Mouse (Mus musculus): ENCODE data around the gene Ushbp1.
"Not testable (repeated sequence)": the region's sequence is repeated elsewhere in the genome, so short reads cannot be mapped to it uniquely, and the experiment has no call there.

Ushbp1 gene

DNA sequence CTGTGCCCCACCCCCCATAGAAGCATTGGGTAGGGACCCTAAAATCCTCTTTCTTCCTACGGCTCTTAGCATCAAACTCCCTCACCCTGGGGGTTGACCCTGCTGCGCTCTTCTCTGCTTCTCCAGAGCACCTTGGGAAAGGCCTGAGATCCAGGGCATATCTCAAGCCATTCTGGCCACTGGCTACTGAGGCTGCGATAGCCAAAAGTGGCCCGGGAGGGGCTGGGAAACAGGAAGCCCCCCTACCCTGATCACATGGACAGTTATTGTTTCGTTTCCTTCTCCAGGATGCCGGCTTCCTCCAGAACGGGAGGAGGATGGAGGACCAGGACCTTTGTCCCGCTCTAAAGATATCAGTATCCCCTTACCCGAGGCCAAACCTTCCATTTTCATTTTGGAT lies at the start of gene Ushbp1:
Gene Ushbp1 (minus strand): TSS at position 174 of the 400 bp plus-strand sequence.
- no peak for DNase-seq (ENCODE audit: low read depth)

- DNase-seq (ENCODE audit: low read depth) = no peak
Measured at GRCm38 (mm10) chr8:71445096-71445495, 49.5 kb upstream of the Ushbp1 start.

GRCm38 (mm10) chr8:71441404-71441803 lies 45.8 kb upstream of the Ushbp1 start:
- peak; percentile 80 for DNase-seq (ENCODE audit: low read depth)

GRCm38 (mm10) chr8:71437041-71437440 lies 41.4 kb upstream of the Ushbp1 start:
- DNase-seq (ENCODE audit: low read depth) = no peak

DNA sequence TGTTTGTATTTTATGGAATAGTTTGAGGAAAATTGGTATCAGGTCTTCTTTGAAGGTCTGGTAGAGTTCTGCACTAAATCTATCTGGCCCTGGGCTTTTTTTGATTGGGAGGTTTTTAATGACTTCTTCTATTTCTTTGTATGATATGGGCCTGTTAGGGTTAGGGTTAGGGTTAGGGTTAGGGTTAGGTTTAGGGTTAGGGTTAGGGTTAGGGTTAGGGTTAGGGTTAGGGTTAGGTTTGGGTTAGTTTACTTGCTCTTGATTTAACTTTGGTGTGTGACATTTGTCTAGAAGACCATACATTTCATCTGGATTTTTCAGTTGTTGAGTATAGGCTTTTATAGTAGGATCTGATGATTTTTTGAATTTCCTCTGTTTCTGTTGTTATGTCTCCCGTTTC lies 37.3 kb upstream of the Ushbp1 start:
- not testable (repeated sequence) for DNase-seq (ENCODE audit: low read depth)

GRCm38 (mm10) chr8:71422121-71422520 lies 26.5 kb upstream of the Ushbp1 start:
- no peak for DNase-seq (ENCODE audit: low read depth)

DNA sequence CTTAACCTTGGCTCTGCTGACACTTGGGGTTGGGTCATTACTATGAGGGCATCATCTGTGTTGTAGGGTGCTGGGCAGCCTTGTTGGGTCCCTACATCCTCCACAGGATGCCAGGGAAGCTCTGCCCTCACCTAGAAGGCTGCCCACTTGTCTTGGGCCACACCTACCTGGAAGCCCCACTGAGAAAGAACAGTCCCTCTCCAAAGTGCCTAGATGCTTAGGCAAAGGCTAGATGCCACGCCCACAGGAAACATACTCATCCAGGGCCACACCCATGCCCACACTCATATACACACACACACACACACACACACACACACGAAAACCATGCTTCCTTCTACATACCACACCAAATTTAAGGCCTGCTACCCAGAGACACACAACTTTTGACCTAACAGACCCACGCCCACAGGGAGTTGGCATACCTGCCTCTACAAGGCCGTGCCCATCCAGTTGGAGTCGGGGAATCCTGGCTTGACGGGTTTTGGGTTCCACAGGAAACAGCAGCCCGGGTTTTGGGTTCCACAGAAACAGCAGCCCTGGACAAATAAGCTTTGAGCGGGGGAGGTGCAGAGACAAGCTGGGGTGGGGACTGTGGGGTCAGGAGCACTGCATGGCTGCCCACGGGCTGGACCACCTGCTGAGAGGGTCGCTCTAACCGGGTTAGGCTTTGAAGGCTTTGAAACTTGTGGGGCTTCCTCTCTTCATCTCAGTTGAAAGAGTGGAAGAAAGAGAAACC lies 16.1 kb upstream of the Ushbp1 start:
- DNase-seq (ENCODE audit: low read depth) = peak; percentile 83

GRCm38 (mm10) chr8:71408231-71408630 lies 12.6 kb upstream of the Ushbp1 start:
- no peak for DNase-seq (ENCODE audit: low read depth)

DNA sequence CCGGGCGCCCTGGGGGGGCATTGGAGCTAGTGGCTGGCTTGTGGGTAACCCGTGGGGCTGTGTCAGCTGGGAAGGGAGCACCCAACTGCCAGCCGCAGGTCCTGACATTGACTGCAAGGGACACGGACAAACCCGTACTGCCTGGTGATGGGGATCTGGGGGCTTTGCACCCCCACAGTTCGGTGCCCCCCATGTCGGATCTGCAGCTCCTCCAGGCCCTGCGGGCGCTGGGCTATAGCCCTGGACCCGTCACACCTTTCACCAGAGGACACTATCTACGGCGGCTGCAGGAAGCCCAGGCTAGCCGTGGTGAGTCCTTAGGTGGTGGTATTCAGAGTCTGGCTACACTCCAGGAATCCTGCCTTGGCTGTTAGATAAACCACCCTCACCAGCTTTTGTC lies 11.8 kb upstream of the Ushbp1 start:
- DNase-seq (ENCODE audit: low read depth) = no peak

DNA sequence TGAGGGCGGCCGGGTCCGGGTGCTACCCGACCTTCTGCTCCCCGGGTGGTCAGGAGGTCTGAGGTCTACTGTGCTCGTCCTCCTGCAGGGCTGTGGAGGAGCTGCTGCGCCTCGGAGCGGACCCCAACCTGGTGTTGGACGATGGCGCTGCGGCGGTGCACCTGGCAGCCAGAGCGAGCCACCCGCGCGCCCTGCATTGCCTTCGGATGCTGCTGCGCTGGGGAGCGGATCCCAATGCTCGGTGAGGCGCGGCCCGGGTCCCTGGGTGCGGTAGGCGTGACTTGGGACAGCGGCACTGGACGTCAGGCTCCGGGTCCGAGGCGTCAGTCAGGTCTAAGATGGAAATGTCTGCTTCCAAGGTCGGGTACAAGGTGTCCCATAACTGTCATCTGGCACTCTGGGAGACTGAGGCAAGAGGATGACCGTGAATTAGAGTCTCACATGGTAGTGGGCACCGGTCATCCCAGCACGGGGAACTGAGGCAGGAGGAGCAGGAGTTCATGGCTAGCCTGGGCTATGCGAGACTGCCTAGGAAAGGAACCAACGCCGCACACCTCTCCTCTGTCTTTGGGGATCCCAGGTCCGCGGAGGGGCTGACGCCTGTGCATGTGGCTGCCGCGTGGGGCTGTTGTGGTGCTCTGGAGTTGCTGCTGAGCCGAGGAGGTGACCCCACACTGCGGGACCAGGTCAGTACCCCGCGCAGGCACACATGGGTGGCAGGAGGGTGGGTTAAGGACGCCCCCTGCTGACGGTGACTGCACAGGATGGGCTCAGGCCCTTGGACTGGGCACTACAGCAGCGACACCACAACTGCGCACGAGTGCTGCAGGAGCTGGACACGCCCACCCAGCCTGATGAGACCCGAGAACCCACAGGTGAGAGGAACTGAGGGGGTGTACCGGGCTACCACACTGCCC lies 10.8 kb upstream of the Ushbp1 start:
- DNase-seq (ENCODE audit: low read depth) = peak; percentile 88

- DNase-seq (ENCODE audit: low read depth) = peak; percentile 96
Measured at GRCm38 (mm10) chr8:71405401-71406098, 9.9 kb upstream of the Ushbp1 start, which contains the start of gene Ankle1. Ankle1 (plus strand) TSS chr8:71406010.

- peak; percentile 77 for DNase-seq (ENCODE audit: low read depth)
Measured at GRCm38 (mm10) chr8:71404951-71405351, 9.3 kb upstream of the Ushbp1 start.

- DNase-seq (ENCODE audit: low read depth) = no peak
Measured at GRCm38 (mm10) chr8:71404011-71404410, 8.4 kb upstream of the Ushbp1 start.

GRCm38 (mm10) chr8:71403107-71403885 lies 7.7 kb upstream of the Ushbp1 start:
- DNase-seq (ENCODE audit: low read depth) = no peak

GRCm38 (mm10) chr8:71402446-71402964 lies 6.9 kb upstream of the Ushbp1 start:
- DNase-seq (ENCODE audit: low read depth) = no peak

- DNase-seq (ENCODE audit: low read depth) = no peak
Measured at GRCm38 (mm10) chr8:71401454-71401853, 5.9 kb upstream of the Ushbp1 start.

GRCm38 (mm10) chr8:71400826-71401225 lies 5.2 kb upstream of the Ushbp1 start:
- DNase-seq (ENCODE audit: low read depth) = no peak

DNA sequence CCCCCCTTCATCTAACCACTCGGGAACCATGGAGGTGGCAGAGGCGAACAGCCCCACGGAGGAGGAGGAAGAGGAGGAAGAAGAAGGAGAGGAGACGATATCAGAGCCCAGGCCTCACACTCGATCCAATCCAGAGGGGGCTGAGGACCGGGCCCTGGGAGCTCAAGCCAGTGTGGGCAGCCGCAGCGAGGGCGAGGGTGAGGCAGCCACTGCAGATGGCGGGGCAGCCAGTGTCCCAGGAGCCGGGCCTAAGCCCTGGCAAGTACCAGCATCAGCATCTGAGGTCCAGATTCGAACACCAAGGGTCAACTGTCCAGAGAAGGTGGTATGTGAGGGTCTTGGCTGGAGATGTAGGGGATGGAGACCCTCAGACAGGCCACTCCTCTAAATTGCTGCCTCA lies 2.1 kb upstream of the Ushbp1 start:
- no peak for DNase-seq (ENCODE audit: low read depth)

- DNase-seq (ENCODE audit: low read depth) = peak; percentile 100
Measured at GRCm38 (mm10) chr8:71396639-71397305, 1.2 kb upstream of the Ushbp1 start, which contains the start of gene Babam1. Babam1 (plus strand) TSS chr8:71396861.

GRCm38 (mm10) chr8:71395071-71395470 lies 531 bp downstream of the Ushbp1 start:
- no peak for DNase-seq (ENCODE audit: low read depth)

- DNase-seq (ENCODE audit: low read depth) = no peak
Measured at GRCm38 (mm10) chr8:71394481-71394880, 1.1 kb downstream of the Ushbp1 start.
